Mouse (Mus musculus): ENCODE results near the gene Cgas. TPM values are rescaled to one million over a fixed set of nuclear protein-coding genes. Genes with fewer than 3 reads are reported as not detected.

Gene Cgas
- polyA plus RNA-seq, 1 experiment = 0.32 TPM

DNA sequence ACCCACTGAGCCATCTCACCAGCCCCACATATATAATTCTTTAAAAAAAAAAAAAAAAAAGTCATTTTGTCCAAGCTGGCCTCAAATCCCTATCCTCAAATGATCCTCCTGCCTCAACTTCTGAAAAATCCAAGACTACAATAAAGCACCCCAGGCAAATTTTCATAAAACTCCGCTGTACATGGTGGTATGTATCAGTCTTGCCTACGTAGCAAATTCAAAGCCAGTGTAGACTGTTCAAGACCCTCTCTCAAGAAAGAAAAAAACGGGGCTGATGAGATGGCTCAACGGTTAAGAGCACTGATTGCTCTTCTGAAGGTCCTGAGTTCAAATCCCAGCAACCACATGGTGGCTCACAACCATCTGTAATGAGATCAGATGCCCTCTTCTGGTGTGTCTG lies 32.8 kb upstream of the Cgas start:
- Histone ChIP-seq H3K4me1 (ENCODE audit: control insufficient read depth, insufficient read depth, insufficient read length, low read length) (no peaks in the 10 kb centered on the region), H3K4me3 (ENCODE audit: insufficient read depth, low read depth, low read length) (no peak overlapping the region), H3K27ac (replicated peaks; ENCODE audit: low read depth, low read length) (no peak overlapping the region)

DNA sequence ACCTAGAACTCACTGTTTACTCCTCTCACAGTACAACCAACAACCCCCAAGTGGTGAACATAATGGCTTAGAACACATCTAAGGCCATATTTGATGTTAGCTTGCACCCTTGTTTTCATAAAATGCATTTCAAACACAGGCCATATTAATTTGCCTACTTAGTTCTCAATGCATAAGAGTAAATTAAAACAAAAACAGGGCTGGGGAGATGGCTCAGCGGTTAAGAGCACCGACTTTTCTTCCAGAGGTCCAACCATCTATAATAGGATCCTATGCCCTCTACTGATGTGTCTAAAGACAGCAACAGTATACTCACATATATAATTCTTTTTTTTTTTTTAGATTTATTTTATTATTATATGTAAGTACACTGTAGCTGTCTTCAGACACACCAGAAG lies 32.3 kb upstream of the Cgas start:
- Histone ChIP-seq H3K27ac (replicated peaks; ENCODE audit: low read depth, low read length) (no peak overlapping the region), H3K4me1 (ENCODE audit: control insufficient read depth, insufficient read depth, insufficient read length, low read length) (no peaks in the 10 kb centered on the region), H3K4me3 (ENCODE audit: insufficient read depth, low read depth, low read length) (no peak overlapping the region)

GRCm38 (mm10) chr9:78474771-78475382 lies 31.8 kb upstream of the Cgas start:
- H3K4me3 ChIP-seq (ENCODE audit: insufficient read depth, low read depth, low read length) = no peak overlapping the region
- no peak overlapping the region for H3K27ac ChIP-seq (replicated peaks; ENCODE audit: low read depth, low read length)
- no peaks in the 10 kb centered on the region for H3K4me1 ChIP-seq (ENCODE audit: control insufficient read depth, insufficient read depth, insufficient read length, low read length)

DNA sequence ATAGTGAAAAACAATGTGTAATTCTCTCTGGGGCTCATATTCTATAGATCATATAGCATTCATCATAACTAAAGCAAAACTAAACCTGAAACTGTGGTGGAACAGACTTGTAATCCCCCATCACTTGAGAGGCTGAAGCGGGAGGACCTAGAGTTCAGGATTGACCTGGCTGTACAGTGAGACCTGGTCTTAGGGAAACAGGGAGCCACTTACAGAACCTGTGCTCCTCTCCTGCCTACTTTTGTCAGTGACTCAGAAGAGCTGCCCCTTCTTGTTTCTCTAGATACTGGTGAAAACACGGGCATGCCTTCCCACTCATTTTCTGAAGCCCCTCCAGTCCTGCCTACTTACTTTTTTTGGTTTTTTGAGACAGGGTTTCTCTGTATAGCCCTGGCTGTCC lies 31.2 kb upstream of the Cgas start:
- no peak overlapping the region for H3K27ac ChIP-seq (replicated peaks; ENCODE audit: low read depth, low read length)
- H3K4me1 ChIP-seq (ENCODE audit: control insufficient read depth, insufficient read depth, insufficient read length, low read length) = no peaks in the 10 kb centered on the region
- H3K4me3 ChIP-seq (ENCODE audit: insufficient read depth, low read depth, low read length) = no peak overlapping the region

- no peaks in the 10 kb centered on the region for H3K4me1 ChIP-seq (ENCODE audit: control insufficient read depth, insufficient read depth, insufficient read length, low read length)
- H3K27ac ChIP-seq (replicated peaks; ENCODE audit: low read depth, low read length) = no peak overlapping the region
- no peak overlapping the region for H3K4me3 ChIP-seq (ENCODE audit: insufficient read depth, low read depth, low read length)
These were observed 30.6 kb upstream of the Cgas start for GRCm38 (mm10) chr9:78473588-78473987.

DNA sequence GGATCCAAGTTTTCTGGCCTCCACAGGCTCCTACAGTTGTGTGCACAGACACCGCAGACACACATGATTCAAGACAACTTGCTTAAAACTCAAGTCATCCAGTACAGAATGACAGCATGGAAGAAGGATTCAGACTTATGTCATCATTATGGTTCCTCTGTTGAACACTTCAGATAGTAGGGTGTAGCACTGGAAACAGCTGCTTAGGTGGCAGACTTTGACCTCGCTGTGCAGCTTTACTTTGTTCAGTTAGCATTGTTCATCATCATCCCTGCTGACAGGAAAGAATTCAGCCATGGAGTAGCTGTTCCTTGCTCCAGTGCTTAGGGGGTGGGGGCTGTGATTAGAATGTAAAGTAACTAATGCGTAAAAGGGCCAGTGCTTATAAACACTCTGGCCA lies 22.7 kb upstream of the Cgas start:
- Histone ChIP-seq H3K4me1 (ENCODE audit: control insufficient read depth, insufficient read depth, insufficient read length, low read length) (no peaks in the 10 kb centered on the region), H3K27ac (replicated peaks; ENCODE audit: low read depth, low read length) (no peak overlapping the region), H3K4me3 (ENCODE audit: insufficient read depth, low read depth, low read length) (no peak overlapping the region)

DNA sequence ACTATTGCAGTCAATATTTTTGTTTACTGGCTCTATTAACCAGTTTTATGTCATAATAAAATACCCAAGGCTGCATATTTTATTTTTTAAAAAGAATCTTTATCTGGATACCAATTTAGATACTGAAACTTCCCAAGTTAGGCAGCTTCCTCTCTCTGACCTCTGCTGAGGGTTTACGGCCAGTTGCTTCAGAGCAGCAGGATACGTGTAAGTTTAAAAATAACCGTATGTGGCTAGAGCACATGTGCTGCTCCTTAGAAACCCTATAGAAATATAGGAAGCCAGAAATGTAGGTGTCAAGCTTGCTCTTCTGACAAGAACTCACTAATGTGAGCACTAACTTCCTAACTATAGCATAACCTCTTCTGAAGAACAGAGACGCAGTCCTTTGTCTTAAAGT lies 20.3 kb upstream of the Cgas start:
- no peaks in the 10 kb centered on the region for H3K4me1 ChIP-seq (ENCODE audit: control insufficient read depth, insufficient read depth, insufficient read length, low read length)
- H3K4me3 ChIP-seq (ENCODE audit: insufficient read depth, low read depth, low read length) = no peak overlapping the region
- H3K27ac ChIP-seq (replicated peaks; ENCODE audit: low read depth, low read length) = no peak overlapping the region

DNA sequence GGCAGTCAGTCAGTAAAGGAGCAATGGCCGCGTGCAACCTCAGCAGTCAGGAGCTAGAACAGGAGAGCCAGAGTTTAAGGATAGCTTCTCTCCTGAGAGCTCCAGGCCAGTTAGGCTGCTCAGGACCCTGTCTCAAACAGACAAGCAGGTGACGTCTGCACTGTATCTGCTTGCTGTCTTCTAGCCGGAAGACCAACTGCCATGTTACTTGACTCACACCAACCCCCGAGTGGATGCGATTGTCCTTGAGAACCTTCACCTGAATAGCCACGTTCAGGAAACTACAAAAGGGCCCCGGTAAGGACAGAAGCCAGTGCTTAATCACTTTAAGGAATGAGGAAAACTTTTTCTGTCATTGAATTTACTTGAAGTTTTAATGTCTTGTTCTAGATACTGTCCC lies 14.0 kb upstream of the Cgas start:
- no peak overlapping the region for H3K27ac ChIP-seq (replicated peaks; ENCODE audit: low read depth, low read length)
- no peaks in the 10 kb centered on the region for H3K4me1 ChIP-seq (ENCODE audit: control insufficient read depth, insufficient read depth, insufficient read length, low read length)
- no peak overlapping the region for H3K4me3 ChIP-seq (ENCODE audit: insufficient read depth, low read depth, low read length)

- H3K4me3 ChIP-seq (ENCODE audit: insufficient read depth, low read depth, low read length) = no peak overlapping the region
- H3K4me1 ChIP-seq (ENCODE audit: control insufficient read depth, insufficient read depth, insufficient read length, low read length) = peaks cover 5% of the 10 kb centered on the region; the same call in 1 of the 2 replicates
- no peak overlapping the region for H3K27ac ChIP-seq (replicated peaks; ENCODE audit: low read depth, low read length)
These were observed 8.3 kb upstream of the Cgas start for GRCm38 (mm10) chr9:78451382-78451781.

DNA sequence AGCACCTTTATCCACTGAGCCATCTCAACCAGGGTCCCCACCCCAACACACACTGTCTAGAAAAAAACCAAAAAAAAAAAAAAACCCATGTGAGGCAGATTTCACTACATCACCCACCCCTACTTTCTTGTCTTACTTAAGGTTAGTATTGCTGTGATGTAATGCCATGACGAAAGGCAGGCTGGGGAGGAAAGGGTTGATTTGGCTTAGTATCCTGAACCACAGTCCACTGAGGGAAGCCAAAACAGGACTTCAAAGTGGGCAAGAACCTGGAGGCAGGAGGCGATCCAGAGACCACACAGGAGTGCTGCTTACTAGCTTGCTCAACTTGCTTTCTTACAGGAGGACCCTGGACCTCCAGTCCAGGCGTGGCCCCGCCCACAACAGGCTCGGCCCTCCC lies 7.4 kb upstream of the Cgas start:
- H3K27ac ChIP-seq (replicated peaks; ENCODE audit: low read depth, low read length) = no peak overlapping the region
- peaks cover 5% of the 10 kb centered on the region; the same call in 1 of the 2 replicates for H3K4me1 ChIP-seq (ENCODE audit: control insufficient read depth, insufficient read depth, insufficient read length, low read length)
- no peak overlapping the region for H3K4me3 ChIP-seq (ENCODE audit: insufficient read depth, low read depth, low read length)

- peaks cover 5% of the 10 kb centered on the region; the same call in 1 of the 2 replicates for H3K4me1 ChIP-seq (ENCODE audit: control insufficient read depth, insufficient read depth, insufficient read length, low read length)
- H3K27ac ChIP-seq (replicated peaks; ENCODE audit: low read depth, low read length) = peak within 1 kb of the TSS; percentile 87
- H3K4me3 ChIP-seq (ENCODE audit: insufficient read depth, low read depth, low read length) = peak within 1 kb of the TSS; percentile 91
These were observed 5.2 kb upstream of the Cgas start, which contains the start of the genes Mto1 and Gm17324 for GRCm38 (mm10) chr9:78447973-78448873. Gene Mto1 (plus strand): TSS chr9:78448208. Gene Gm17324 (minus strand): TSS chr9:78448786.

DNA sequence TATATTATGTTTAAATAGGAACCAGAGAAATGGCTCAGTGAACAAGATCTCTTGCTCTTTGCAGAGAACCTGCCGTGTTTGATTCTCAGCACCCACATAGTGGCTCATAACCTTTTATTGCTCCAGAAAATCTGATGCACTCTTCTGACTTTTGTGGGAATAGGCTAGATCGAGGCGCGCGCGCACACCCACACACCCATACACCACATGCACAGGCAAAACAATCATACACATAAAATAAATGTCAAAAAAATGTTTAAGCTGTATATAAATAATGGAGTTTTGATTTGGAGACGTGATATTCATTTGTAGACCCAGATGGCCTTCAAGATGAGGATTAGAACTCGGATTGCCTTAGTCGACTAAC lies 4.6 kb upstream of the Cgas start:
- Histone ChIP-seq H3K27ac (replicated peaks; ENCODE audit: low read depth, low read length) (no peak overlapping the region), H3K4me1 (ENCODE audit: control insufficient read depth, insufficient read depth, insufficient read length, low read length) (peaks cover 5% of the 10 kb centered on the region; the same call in 1 of the 2 replicates), H3K4me3 (ENCODE audit: insufficient read depth, low read depth, low read length) (peak overlapping the region; percentile 91)

DNA sequence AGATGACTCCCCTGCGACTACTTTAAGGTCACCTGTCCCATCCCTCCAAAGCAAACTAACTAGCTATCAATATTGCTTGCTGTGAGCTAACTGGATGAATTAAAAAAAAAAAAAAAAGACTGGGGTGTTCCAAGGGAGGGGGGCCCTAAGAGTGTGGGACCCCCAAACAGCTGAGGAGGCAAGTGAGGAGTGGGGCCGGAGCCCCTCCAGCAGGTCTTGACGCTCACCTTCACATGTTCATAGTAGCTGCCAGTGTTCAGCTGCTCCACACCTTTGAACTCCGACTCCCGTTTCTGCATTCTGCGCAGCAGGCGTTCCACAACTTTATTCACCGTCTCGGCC lies 829 bp downstream of the Cgas start:
- Histone ChIP-seq H3K4me1 (ENCODE audit: control insufficient read depth, insufficient read depth, insufficient read length, low read length) (peaks cover 2% of the 10 kb centered on the region), H3K4me3 (ENCODE audit: insufficient read depth, low read depth, low read length) (peak overlapping the region; percentile 59), H3K27ac (replicated peaks; ENCODE audit: low read depth, low read length) (no peak overlapping the region)

DNA sequence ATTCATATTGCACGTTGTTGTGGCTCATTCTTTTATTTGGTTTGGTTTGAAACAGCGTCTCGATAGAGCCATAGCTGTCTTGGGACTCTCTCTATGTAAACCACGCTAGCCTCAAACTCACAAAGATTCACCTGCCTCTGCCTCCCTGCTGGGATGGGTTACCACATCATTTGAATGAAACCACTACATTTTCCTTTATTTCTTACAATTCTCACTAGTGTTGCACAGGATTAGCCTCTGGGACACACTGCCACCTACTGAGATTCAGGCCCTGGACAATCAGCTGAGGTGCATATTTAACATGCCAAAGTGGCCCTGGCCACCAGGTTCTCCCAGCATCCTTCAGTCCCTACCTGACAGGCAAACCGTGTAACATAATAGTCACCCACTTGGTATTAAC lies 3.6 kb downstream of the Cgas start:
- Histone ChIP-seq H3K4me1 (ENCODE audit: control insufficient read depth, insufficient read depth, insufficient read length, low read length) (peaks cover 2% of the 10 kb centered on the region), H3K27ac (replicated peaks; ENCODE audit: low read depth, low read length) (no peak overlapping the region), H3K4me3 (ENCODE audit: insufficient read depth, low read depth, low read length) (no peak overlapping the region)

DNA sequence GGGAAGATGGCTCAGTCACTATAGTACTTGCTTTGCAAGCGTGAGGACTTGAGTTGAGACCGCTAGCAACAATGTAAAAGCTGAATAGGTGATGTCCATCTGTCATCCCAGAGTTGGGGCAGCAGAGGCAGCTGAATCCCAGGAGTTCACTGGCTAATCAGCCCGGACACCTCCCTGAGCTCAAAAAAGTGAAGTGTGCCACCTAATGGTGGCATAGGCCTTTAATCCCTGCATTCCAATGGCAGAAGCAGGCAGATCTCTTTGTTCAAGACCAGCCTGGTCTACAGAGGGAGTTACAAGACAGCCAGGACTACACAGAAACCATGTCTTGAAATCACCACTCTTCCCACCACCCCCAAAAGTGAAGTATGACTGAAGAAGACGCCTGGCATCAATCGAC lies 10.6 kb downstream of the Cgas start:
- no peak overlapping the region for H3K27ac ChIP-seq (replicated peaks; ENCODE audit: low read depth, low read length)
- H3K4me1 ChIP-seq (ENCODE audit: control insufficient read depth, insufficient read depth, insufficient read length, low read length) = no peaks in the 10 kb centered on the region
- no peak overlapping the region for H3K4me3 ChIP-seq (ENCODE audit: insufficient read depth, low read depth, low read length)

DNA sequence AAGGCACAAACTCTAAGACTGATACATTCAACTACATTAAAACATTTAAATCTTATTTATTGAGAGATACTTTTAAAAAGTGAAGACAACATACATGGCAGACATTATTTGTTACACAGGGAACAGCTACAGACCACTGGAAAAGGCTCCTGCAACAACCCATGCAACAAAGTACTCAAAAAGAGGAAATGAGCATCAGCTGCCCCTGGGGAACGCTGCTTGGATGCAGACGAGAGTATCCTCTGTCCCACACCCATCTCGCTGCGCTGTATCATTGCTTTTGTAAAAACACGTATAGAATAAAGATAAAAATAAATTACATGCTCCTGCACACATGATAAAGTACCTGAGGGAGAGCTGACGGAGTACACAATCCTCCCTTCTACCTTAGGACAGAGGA lies 12.6 kb downstream of the Cgas start:
- H3K27ac ChIP-seq (replicated peaks; ENCODE audit: low read depth, low read length) = no peak overlapping the region
- H3K4me1 ChIP-seq (ENCODE audit: control insufficient read depth, insufficient read depth, insufficient read length, low read length) = no peaks in the 10 kb centered on the region

More for the DNA sequence above, 12.6 kb downstream of the Cgas start:
- no peak overlapping the region for H3K4me3 ChIP-seq (ENCODE audit: insufficient read depth, low read depth, low read length)

Measured in brown adipose tissue, adult 24 weeks (tissue).